Mouse (Mus musculus): ENCODE data around the gene Tunar. TPM values are rescaled to one million over a fixed set of nuclear protein-coding genes. Genes with fewer than 3 reads are reported as not detected.

Gene Tunar
- total RNA-seq, 1 experiment: 0.89 TPM

DNA sequence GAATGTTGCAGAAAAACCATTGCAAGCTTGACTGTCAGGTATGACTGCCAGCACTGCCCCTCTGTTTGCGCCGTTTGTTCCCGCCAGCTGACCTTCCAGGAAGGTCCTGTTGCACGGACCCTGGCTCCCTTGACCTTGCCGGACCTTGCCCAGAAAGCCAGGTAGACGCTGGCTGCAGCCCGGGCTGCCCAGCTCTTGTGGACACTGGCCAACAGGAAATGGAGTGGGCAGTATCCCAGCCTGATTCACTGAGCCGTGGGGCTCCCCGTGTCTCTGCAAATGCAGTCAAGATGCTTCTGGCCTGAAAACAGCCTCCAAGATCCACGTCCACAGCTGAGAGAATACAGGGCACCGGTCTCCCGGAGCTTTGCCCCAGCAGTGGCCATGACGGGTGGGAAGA, 13.6 kb downstream of the Tunar start:
- no peak for DNase-seq (ENCODE audit: low read depth, low spot score)
- no peaks in the 10 kb centered on the region for H3K9me3 ChIP-seq (ENCODE audit: control insufficient read depth, insufficient read depth, low read depth, low read length)
- H3K4me1 ChIP-seq (ENCODE audit: control insufficient read depth in 2 of 2, insufficient read depth in 2 of 2, low read length in 2 of 2, poor library complexity in 1 of 2): no peaks in the 10 kb centered on the region
- H3K4me3 ChIP-seq (ENCODE audit: insufficient read depth in 1 of 2, low read depth in 1 of 2, low read length in 2 of 2, poor library complexity in 1 of 2, severe bottlenecking in 1 of 2): no peak overlapping the region
- TF ChIP-seq ZNF384 (IDR thresholded peaks at IDR 0.05; ENCODE audit: low read depth, low read length): no peak
- no peak for TF ChIP-seq CHD2 (IDR thresholded peaks at IDR 0.05; ENCODE audit: low read depth, low read length)
- TF ChIP-seq MAFK (IDR thresholded peaks at IDR 0.05; ENCODE audit: insufficient read depth, low read depth, low read length): no peak
- no peak for TF ChIP-seq HCFC1 (IDR thresholded peaks at IDR 0.05; ENCODE audit: borderline replicate concordance, insufficient read depth, low read length)
- TF ChIP-seq ZC3H11A (IDR thresholded peaks at IDR 0.05; ENCODE audit: borderline replicate concordance, low read depth, low read length): no peak
- no peaks in the 10 kb centered on the region for H3K36me3 ChIP-seq (ENCODE audit: control insufficient read depth, insufficient read depth, low read length, poor library complexity, severe bottlenecking)
- no peak overlapping the region for H3K27ac ChIP-seq (ENCODE audit: insufficient read depth, low read depth, low read length, poor library complexity, severe bottlenecking)
- no peak overlapping the region for H3K9ac ChIP-seq (ENCODE audit: insufficient read depth, low read depth, low read length, poor library complexity, severe bottlenecking)
- in situ Hi-C loops (cut with MboI; ENCODE audit: low sequenced_read_pairs in 2 of 2, unreplicated experiment in 2 of 2): no loop called here

DNA sequence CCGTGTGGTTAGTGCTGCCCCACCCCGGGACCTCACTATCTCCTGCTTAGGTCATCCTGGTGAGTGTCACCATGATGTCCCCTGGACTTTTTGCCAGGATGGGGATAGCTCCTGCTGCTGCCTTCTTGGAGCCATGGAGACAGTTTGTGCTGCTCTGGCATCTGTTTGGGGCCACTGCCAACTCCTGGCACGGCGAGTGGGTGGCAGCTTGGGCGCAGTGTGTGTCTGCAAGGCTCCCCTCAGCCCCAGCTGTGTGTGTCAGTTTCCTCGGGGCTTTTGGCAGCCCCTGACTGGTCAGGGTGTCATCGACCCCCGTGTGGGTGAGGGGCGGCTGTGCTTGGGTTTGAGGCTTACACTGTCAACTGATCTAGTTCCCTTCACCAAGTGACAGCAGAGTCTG, 20.6 kb downstream of the Tunar start:
- Histone ChIP-seq H3K36me3 (ENCODE audit: control insufficient read depth, insufficient read depth, low read length, poor library complexity, severe bottlenecking) (no peaks in the 10 kb centered on the region), H3K9me3 (ENCODE audit: control insufficient read depth, insufficient read depth, low read depth, low read length) (no peaks in the 10 kb centered on the region)

DNA sequence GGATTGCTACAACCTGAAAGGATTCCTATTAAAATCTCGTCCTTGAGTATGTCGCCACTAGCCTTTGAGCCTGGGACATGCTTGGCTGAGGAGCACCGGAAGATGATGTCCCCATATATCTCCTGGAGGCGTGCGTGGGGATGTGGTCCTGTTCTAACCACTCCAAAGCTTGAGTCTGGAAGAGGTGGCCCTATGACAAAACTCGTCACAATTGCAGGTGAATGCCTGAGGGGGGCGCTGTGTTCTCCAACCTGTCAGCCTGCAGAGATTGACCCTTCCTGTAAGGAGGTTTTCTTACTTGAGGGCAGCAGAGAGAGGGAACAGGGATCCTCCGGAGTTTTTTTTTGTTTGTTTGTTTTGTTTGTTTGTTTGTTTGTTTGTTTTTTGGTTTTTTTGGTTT, 21.1 kb downstream of the Tunar start:
- TF ChIP-seq MAFK (IDR thresholded peaks at IDR 0.05; ENCODE audit: insufficient read depth, low read depth, low read length): no peak
- no peak for TF ChIP-seq ZNF384 (IDR thresholded peaks at IDR 0.05; ENCODE audit: low read depth, low read length)
- no peak for TF ChIP-seq CHD2 (IDR thresholded peaks at IDR 0.05; ENCODE audit: low read depth, low read length)
- TF ChIP-seq ZC3H11A (IDR thresholded peaks at IDR 0.05; ENCODE audit: borderline replicate concordance, low read depth, low read length): no peak
- no peak for TF ChIP-seq HCFC1 (IDR thresholded peaks at IDR 0.05; ENCODE audit: borderline replicate concordance, insufficient read depth, low read length)

More for the DNA sequence above, 20.6 kb downstream of the Tunar start:
- no peak overlapping the region for H3K4me3 ChIP-seq (ENCODE audit: insufficient read depth in 1 of 2, low read depth in 1 of 2, low read length in 2 of 2, poor library complexity in 1 of 2, severe bottlenecking in 1 of 2)
- TF ChIP-seq CHD2 (IDR thresholded peaks at IDR 0.05; ENCODE audit: low read depth, low read length): no peak
- no peak for TF ChIP-seq ZNF384 (IDR thresholded peaks at IDR 0.05; ENCODE audit: low read depth, low read length)
- TF ChIP-seq MAFK (IDR thresholded peaks at IDR 0.05; ENCODE audit: insufficient read depth, low read depth, low read length): no peak
- no peak for TF ChIP-seq HCFC1 (IDR thresholded peaks at IDR 0.05; ENCODE audit: borderline replicate concordance, insufficient read depth, low read length)
- TF ChIP-seq ZC3H11A (IDR thresholded peaks at IDR 0.05; ENCODE audit: borderline replicate concordance, low read depth, low read length): no peak
- H3K4me1 ChIP-seq (ENCODE audit: control insufficient read depth in 2 of 2, insufficient read depth in 2 of 2, low read length in 2 of 2, poor library complexity in 1 of 2): no peaks in the 10 kb centered on the region
- no peak for DNase-seq (ENCODE audit: low read depth, low spot score)
- H3K27ac ChIP-seq (ENCODE audit: insufficient read depth, low read depth, low read length, poor library complexity, severe bottlenecking): no peak overlapping the region
- no peak overlapping the region for H3K9ac ChIP-seq (ENCODE audit: insufficient read depth, low read depth, low read length, poor library complexity, severe bottlenecking)
- in situ Hi-C loops (cut with MboI; ENCODE audit: low sequenced_read_pairs in 2 of 2, unreplicated experiment in 2 of 2): no loop called here

DNA sequence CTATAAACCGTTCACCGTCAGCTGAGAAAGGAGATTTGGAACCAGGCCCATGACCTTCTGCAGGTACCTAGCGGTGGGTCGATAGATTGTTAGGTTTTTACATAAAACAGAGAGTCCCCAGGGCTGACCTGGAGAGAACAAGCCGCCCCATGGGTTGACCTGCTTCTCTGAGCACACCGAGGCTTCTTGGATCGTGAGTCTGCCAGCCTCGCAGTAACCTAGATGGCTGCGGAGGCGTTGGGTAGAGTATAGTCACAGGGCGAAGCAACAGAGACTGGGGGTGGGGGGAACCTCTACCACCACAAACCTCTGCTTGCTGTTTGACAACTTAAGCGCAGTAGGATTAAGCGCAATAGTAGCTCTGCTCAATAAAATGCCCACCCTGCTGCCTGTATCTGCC, 23.1 kb downstream of the Tunar start:
- no peak overlapping the region for H3K4me3 ChIP-seq (ENCODE audit: insufficient read depth in 1 of 2, low read depth in 1 of 2, low read length in 2 of 2, poor library complexity in 1 of 2, severe bottlenecking in 1 of 2)
- H3K4me1 ChIP-seq (ENCODE audit: control insufficient read depth in 2 of 2, insufficient read depth in 2 of 2, low read length in 2 of 2, poor library complexity in 1 of 2): no peaks in the 10 kb centered on the region
- no peak overlapping the region for H3K9ac ChIP-seq (ENCODE audit: insufficient read depth, low read depth, low read length, poor library complexity, severe bottlenecking)
- no peak for TF ChIP-seq HCFC1 (IDR thresholded peaks at IDR 0.05; ENCODE audit: borderline replicate concordance, insufficient read depth, low read length)
- no peak for TF ChIP-seq ZNF384 (IDR thresholded peaks at IDR 0.05; ENCODE audit: low read depth, low read length)
- no peak for TF ChIP-seq ZC3H11A (IDR thresholded peaks at IDR 0.05; ENCODE audit: borderline replicate concordance, low read depth, low read length)
- TF ChIP-seq CHD2 (IDR thresholded peaks at IDR 0.05; ENCODE audit: low read depth, low read length): no peak
- TF ChIP-seq MAFK (IDR thresholded peaks at IDR 0.05; ENCODE audit: insufficient read depth, low read depth, low read length): no peak
- in situ Hi-C loops (cut with MboI; ENCODE audit: low sequenced_read_pairs in 2 of 2, unreplicated experiment in 2 of 2): no loop called here
- no peak for DNase-seq (ENCODE audit: low read depth, low spot score)
- H3K27ac ChIP-seq (ENCODE audit: insufficient read depth, low read depth, low read length, poor library complexity, severe bottlenecking): no peak overlapping the region
- H3K36me3 ChIP-seq (ENCODE audit: control insufficient read depth, insufficient read depth, low read length, poor library complexity, severe bottlenecking): no peaks in the 10 kb centered on the region
- H3K9me3 ChIP-seq (ENCODE audit: control insufficient read depth, insufficient read depth, low read depth, low read length): no peaks in the 10 kb centered on the region

More for the DNA sequence above, 21.1 kb downstream of the Tunar start:
- H3K36me3 ChIP-seq (ENCODE audit: control insufficient read depth, insufficient read depth, low read length, poor library complexity, severe bottlenecking): no peaks in the 10 kb centered on the region
- DNase-seq (ENCODE audit: low read depth, low spot score): no peak
- H3K9ac ChIP-seq (ENCODE audit: insufficient read depth, low read depth, low read length, poor library complexity, severe bottlenecking): no peak overlapping the region
- H3K9me3 ChIP-seq (ENCODE audit: control insufficient read depth, insufficient read depth, low read depth, low read length): no peaks in the 10 kb centered on the region
- no peak overlapping the region for H3K4me3 ChIP-seq (ENCODE audit: insufficient read depth in 1 of 2, low read depth in 1 of 2, low read length in 2 of 2, poor library complexity in 1 of 2, severe bottlenecking in 1 of 2)
- no peak overlapping the region for H3K27ac ChIP-seq (ENCODE audit: insufficient read depth, low read depth, low read length, poor library complexity, severe bottlenecking)
- no peaks in the 10 kb centered on the region for H3K4me1 ChIP-seq (ENCODE audit: control insufficient read depth in 2 of 2, insufficient read depth in 2 of 2, low read length in 2 of 2, poor library complexity in 1 of 2)
- in situ Hi-C loops (cut with MboI; ENCODE audit: low sequenced_read_pairs in 2 of 2, unreplicated experiment in 2 of 2): no loop called here

DNA sequence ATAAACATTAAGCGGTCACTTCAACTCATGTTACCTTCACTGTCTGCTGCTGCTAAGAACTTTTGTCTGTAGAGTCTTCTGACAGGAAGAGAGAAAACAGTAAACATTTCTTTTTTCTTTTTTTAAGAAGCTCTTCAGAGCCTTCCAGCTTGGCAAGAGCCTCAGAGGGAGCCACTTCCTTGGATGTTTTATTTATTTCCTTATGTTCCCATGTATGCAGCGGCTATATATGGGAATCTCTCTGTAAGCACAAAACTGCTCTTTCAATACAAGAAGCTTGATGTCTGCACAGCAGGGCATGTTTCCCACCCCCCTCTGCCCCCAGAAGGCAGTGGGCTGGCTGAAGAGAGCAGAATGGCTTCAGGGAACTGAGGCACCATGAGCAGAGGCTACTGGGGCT, 30.0 kb downstream of the Tunar start:
- H3K4me1 ChIP-seq (ENCODE audit: control insufficient read depth in 2 of 2, insufficient read depth in 2 of 2, low read length in 2 of 2, poor library complexity in 1 of 2): no peaks in the 10 kb centered on the region
- no peaks in the 10 kb centered on the region for H3K36me3 ChIP-seq (ENCODE audit: control insufficient read depth, insufficient read depth, low read length, poor library complexity, severe bottlenecking)
- no peaks in the 10 kb centered on the region for H3K9me3 ChIP-seq (ENCODE audit: control insufficient read depth, insufficient read depth, low read depth, low read length)
- H3K4me3 ChIP-seq (ENCODE audit: insufficient read depth in 1 of 2, low read depth in 1 of 2, low read length in 2 of 2, poor library complexity in 1 of 2, severe bottlenecking in 1 of 2): no peak overlapping the region
- H3K9ac ChIP-seq (ENCODE audit: insufficient read depth, low read depth, low read length, poor library complexity, severe bottlenecking): no peak overlapping the region
- H3K27ac ChIP-seq (ENCODE audit: insufficient read depth, low read depth, low read length, poor library complexity, severe bottlenecking): no peak overlapping the region
- TF ChIP-seq MAFK (IDR thresholded peaks at IDR 0.05; ENCODE audit: insufficient read depth, low read depth, low read length) (no peak), CHD2 (IDR thresholded peaks at IDR 0.05; ENCODE audit: low read depth, low read length) (no peak), HCFC1 (IDR thresholded peaks at IDR 0.05; ENCODE audit: borderline replicate concordance, insufficient read depth, low read length) (no peak), ZNF384 (IDR thresholded peaks at IDR 0.05; ENCODE audit: low read depth, low read length) (no peak), ZC3H11A (IDR thresholded peaks at IDR 0.05; ENCODE audit: borderline replicate concordance, low read depth, low read length) (no peak)
- in situ Hi-C loops (cut with MboI; ENCODE audit: low sequenced_read_pairs in 2 of 2, unreplicated experiment in 2 of 2): loop anchor here in 1 of 2 experiments (5.0 kb wide), 1 partner anchor 39 kb away; no protein-coding TSS in a partner anchor
- no peak for DNase-seq (ENCODE audit: low read depth, low spot score)

Data from ES-E14 (cell line).